Mouse (Mus musculus) small intestine, adult 2 months (tissue): Measurements from ENCODE around the gene Lats1.
"Not testable (repeated sequence)": the region's sequence is repeated elsewhere in the genome, so short reads cannot be mapped to it uniquely, and the experiment has no call there.

ENCODE experiments used
- CTCF ChIP-seq: fragments of 200-500 bp; IDR thresholded peaks from 2 replicates; pipeline ENCODE4 v1.5.1; 2012; ENCODE audit warnings: low read depth, mild to moderate bottlenecking, control low read depth, inconsistent platforms, low read length, moderate library complexity, mixed read lengths; ENCODE audit not compliant: insufficient replicate concordance, insufficient read length; ENCODE audit errors: extremely low read depth
- POLR2A ChIP-seq: fragments of 200-500 bp; IDR thresholded peaks from 2 replicates; pipeline ENCODE4 v1.6.1; 2012; ENCODE audit warnings: low read depth, mild to moderate bottlenecking, control low read depth, inconsistent platforms, low read length, moderate library complexity

- not testable (repeated sequence) for TF ChIP-seq CTCF, POLR2A
Observed at GRCm38 (mm10) chr10:7745528-7745927, 64.5 kb downstream of the Lats1 start.
